Mouse (Mus musculus) gastrocnemius, postnatal 4 days (tissue): ENCODE measurements around the gene Nwd1. TPM values are rescaled to one million over a fixed set of nuclear protein-coding genes. Genes with fewer than 3 reads are reported as not detected.

Experiments used
- DNase-seq, 2 experiments: peaks; one replicate each; pipeline ENCODE4 v3.0.0; 2021 to 2022; ENCODE audit warnings: low spot score in 2 of 2, mixed read lengths in 2 of 2
- microRNA-seq: library from miRNA; unstranded; fragments of <30 nt; microRNA quantifications from one replicate; pipeline ENCODE4 v1.2.0, GENCODE M21; 2021
- total RNA-seq, 2 experiments: library from RNA; stranded (reverse); gene quantifications; 2 replicates each; pipeline ENCODE4 v1.2.3; 2021

The Nwd1 gene
- total RNA-seq, 2 experiments from 2014 or later, result 1.3 to 1.7 TPM

DNA sequence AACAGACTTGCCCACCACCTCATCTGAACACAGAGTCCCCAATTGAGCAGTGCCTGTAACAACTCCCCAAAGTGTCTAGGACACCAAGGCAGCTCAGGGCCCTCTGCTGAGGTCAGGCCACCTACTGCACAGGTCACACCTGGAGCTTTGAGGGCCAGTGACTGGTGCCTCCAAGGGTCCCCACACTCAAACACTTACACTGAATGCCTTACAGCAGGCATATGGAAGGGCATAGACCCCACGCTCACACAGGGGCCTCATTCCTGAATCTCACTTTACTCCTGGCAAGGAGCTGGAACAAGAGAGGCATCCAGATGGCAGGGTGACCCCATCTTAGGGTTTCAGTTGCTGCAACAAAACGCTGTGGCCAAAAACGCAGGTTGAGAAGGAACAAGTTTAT lies 113.7 kb downstream of the Nwd1 start:
- no peak for DNase-seq

DNA sequence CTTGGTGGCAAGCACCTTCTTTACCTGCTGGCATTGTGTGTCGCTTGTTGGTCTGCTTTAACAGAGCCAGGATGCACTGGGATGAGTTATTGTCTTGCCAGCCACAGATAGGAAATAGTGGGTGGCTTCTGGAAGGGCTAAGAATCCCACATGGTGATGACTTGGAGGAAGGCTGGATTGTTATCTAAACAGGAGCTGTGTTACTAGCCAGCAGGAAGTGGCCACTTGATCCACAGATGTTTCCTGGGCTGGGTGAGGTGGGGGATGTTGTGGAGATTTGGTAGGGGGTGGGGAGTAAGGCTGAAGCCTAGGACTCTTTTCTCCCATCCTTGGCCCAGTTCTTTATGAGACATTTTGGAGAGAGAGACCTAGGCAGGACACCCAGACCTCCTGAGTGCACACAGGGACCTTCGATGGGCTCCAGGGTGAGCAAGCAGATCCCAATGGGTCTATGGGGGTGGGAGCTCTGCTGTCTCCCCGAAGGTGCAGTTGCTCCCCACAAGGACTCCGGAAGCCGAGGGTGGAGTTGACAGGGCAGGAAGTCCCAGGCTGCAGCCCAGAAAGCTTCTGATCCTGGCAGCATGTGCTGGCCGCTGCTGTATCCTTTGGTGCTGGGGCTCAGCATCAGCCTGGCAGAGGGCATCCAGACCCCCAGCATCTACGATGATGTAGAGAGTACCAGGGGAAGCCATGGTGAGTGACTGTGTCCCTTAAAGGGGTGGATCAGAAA lies 115.0 kb downstream of the Nwd1 start, which contains the start of gene F2rl3:
TSS of gene F2rl3 (plus strand) at position 559 of the 730 bp plus-strand sequence.
- DNase-seq, result peak in 1 of 2 experiments; percentile 9

- DNase-seq, result no peak
Observed at GRCm38 (mm10) chr8:72762306-72762705, 115.8 kb downstream of the Nwd1 start.

GRCm38 (mm10) chr8:72765696-72766095 lies 119.2 kb downstream of the Nwd1 start:
- DNase-seq, result no peak

GRCm38 (mm10) chr8:72766777-72767176 lies 120.3 kb downstream of the Nwd1 start:
- DNase-seq, result no peak

Small RNA genes within 50 kb of the gene (microRNA-seq; reads per million reads assigned to microRNA genes)
- gene Gm26237, result not detected

Other genes starting within 250 kb of the Nwd1 start
- 10 to 100 TPM; 41.6 to 51.1 TPM for gene Eps15l1, start 225.3 kb upstream of the Nwd1 start, total RNA-seq
- 1 to 10 TPM; 1.3 to 2.0 TPM for gene Calr3, start 202.8 kb upstream of the Nwd1 start, total RNA-seq
- gene 1700030K09Rik, start 202.8 kb upstream of the Nwd1 start, total RNA-seq, result 1 to 10 TPM; 6.3 to 6.5 TPM
- gene Cherp, start 171.5 kb upstream of the Nwd1 start, total RNA-seq, result 10 to 100 TPM; 47.7 to 60.6 TPM
- gene Slc35e1, start 154.1 kb upstream of the Nwd1 start, total RNA-seq, result 10 to 100 TPM; 24.5 to 28.3 TPM
- 1 to 10 TPM; 9.4 to 9.8 TPM for gene Med26, start 98.4 kb upstream of the Nwd1 start, total RNA-seq
- 100 to 1,000 TPM; 114 to 123 TPM for gene Smim7, start 75.6 kb upstream of the Nwd1 start, total RNA-seq
- 100 to 1,000 TPM; 536 to 560 TPM for gene Tmem38a, start 74.7 kb upstream of the Nwd1 start, total RNA-seq
- 100 to 1,000 TPM; 113 to 127 TPM for gene Sin3b, start 76.6 kb downstream of the Nwd1 start, total RNA-seq
- gene F2rl3, start 115.2 kb downstream of the Nwd1 start, total RNA-seq, result 1 to 10 TPM; 2.3 to 2.4 TPM